Mouse (Mus musculus) hindbrain, embryonic 14.5 days (tissue): ENCODE measurements at regions not wholly inside any gene's neighbourhood (a gene's known extent, or its start where the extent isn't known, plus 50 kb on each side); places are given as distances from the start of the nearest gene placed in this dataset.
"Not testable (repeated sequence)": the region's sequence is repeated elsewhere in the genome, so short reads cannot be mapped to it uniquely, and the experiment has no call there.

Source experiments
- ATAC-seq: fragments of 200-750 bp; cut with Nextera tagmentation; 2 replicates; pipeline ENCODE4 v1.8.0; 2017; ENCODE audit warnings: moderate number of reproducible peaks, mild to moderate bottlenecking, moderate TSS enrichment, moderate library complexity; ENCODE audit not compliant: low FRiP score
- DNase-seq: peaks from one replicate; pipeline ENCODE4 v3.0.0-alpha.2; 2015; ENCODE audit warnings: low spot score
- H3K27ac ChIP-seq: fragments of 300-500 bp; sonication (generic); 2 replicates; pipeline ENCODE4 v1.5.1; 2014; ENCODE audit warnings: mild to moderate bottlenecking, moderate library complexity
- H3K27me3 ChIP-seq: fragments of 300-500 bp; sonication (generic); 2 replicates; pipeline ENCODE4 v1.6.1; 2014; ENCODE audit warnings: mild to moderate bottlenecking, low read length, mixed read lengths; ENCODE audit not compliant: control insufficient read depth, insufficient read depth
- H3K36me3 ChIP-seq: fragments of 300-500 bp; sonication (generic); replicated peaks from 2 replicates; pipeline ENCODE4 v1.6.1; 2014; ENCODE audit not compliant: control insufficient read depth, insufficient read depth
- H3K4me1 ChIP-seq: fragments of 300-500 bp; sonication (generic); replicated peaks from 2 replicates; pipeline ENCODE4 v1.6.1; 2014; ENCODE audit warnings: antibody characterized with exemption, low read length, mixed read lengths; ENCODE audit not compliant: control insufficient read depth, insufficient read depth
- H3K4me2 ChIP-seq: fragments of 300-500 bp; sonication (generic); replicated peaks from 2 replicates; pipeline ENCODE4 v1.6.1; 2014; ENCODE audit warnings: mild to moderate bottlenecking, moderate library complexity
- H3K4me3 ChIP-seq: fragments of 300-500 bp; sonication (generic); replicated peaks from 2 replicates; pipeline ENCODE4 v1.5.1; 2014; ENCODE audit warnings: mild to moderate bottlenecking, low read length
- H3K9ac ChIP-seq: fragments of 300-500 bp; sonication (generic); 2 replicates; pipeline ENCODE4 v1.6.1; 2014
- H3K9me3 ChIP-seq: fragments of 300-500 bp; sonication (generic); 2 replicates; pipeline ENCODE4 v1.6.1; 2016; ENCODE audit warnings: low read length; ENCODE audit not compliant: control insufficient read depth
- WGBS: fragments of 180-500 bp; shearing (Covaris S2); extraction: QIAGEN DNeasy Blood & Tissue Kit; methylation state at CpG from one replicate; pipeline ENCODE4 v1.1.7; 2014; 5-methylcytosine and 5-hydroxymethylcytosine counted together

GRCm38 (mm10) chr17:66206074-66206473 lies 82.8 kb downstream of the Ddx11 start:
- H3K27me3 ChIP-seq: no peaks in the 10 kb centered on the region
- no peak overlapping the region for H3K9ac ChIP-seq
- H3K4me3 ChIP-seq: no peak overlapping the region
- no peak overlapping the region for H3K4me2 ChIP-seq
- ATAC-seq (no peak), DNase-seq (no peak)
- H3K36me3 ChIP-seq: no peaks in the 10 kb centered on the region
- no peak overlapping the region for H3K27ac ChIP-seq
- 95% methylated on average over 2 of the region's 2 CpGs for WGBS
- H3K9me3 ChIP-seq: no peaks in the 10 kb centered on the region
- no peaks in the 10 kb centered on the region for H3K4me1 ChIP-seq

DNA sequence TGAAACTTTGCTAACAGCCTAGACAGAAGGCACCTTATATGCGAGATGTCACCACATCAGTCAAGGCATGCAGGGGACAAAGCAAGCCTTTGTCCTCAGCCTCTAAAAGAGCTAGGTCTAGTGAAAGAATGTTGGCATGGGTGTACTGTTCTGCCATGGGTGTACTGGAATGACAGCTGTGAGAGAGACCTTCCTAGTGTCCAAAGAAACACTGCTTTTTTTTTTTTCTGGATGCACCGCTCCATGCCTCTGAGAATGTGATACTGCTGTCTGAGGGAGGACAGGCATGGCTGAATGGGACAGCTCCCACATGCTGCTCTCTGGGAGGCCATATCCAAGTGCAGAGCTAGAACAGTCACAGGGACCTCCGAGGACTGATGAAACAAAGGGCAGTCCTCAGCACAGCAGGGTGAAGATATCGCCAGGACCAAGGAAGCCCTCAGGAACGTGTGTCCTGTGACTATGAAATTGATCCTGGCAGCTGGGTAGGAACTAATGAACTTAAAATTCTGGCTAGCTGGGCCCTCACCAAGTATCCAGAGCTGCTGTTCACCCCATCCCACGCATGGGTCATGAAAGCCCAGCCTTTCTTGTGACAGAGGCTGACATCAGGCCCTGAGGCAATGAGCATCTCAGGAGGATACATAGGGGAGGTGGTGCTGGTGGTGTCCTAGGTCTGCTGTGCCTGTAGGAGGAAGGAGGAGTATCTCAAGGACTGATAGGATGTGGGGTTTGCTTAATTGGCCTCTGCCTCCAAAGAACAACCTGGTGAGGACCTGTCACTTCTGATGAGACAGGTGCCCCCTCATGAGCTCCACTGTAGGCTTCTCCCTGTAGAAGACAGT lies 84.6 kb downstream of the Ddx11 start:
- H3K4me2 ChIP-seq, ATAC-seq, H3K27me3 ChIP-seq, H3K27ac ChIP-seq, H3K4me3 ChIP-seq, DNase-seq, H3K36me3 ChIP-seq, H3K9ac ChIP-seq, H3K9me3 ChIP-seq, H3K4me1 ChIP-seq: not testable (repeated sequence)
- 62% methylated on average over 6 of the region's 6 CpGs for WGBS

DNA sequence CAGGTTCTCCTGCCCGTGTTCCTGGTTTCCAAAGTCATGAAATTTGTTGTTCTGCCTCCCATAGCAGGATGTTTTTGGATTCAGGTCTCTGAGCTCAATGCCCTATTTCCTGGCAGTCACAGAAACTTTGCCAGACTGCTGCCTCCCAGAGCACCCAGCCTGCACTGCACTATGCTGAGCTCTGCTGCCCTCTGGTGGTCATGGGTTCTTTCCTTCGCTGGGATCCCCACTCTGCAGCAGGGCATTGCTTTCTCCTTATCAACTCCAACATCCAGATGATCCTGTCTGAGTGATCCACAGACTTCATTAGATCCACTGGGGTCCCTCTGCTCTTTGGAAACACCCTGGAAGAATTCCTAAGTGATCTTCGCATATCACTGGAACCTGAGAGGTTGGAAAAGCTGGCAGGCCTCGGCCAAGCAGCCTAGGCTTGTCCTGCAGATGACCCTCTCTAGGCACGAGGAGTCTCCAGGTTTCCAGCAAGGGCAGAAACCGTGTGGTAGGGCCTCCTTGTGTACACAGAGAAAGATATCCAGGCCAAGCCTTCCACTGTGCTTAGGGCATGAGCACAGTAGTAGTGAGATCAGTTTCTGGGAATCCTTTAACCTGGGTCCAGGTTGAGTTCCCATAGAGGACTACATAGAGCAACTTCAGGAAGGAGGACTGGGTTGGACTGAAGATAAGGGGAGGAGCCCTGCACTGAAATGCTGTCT lies 85.6 kb downstream of the Ddx11 start:
- not testable (repeated sequence) for H3K4me2 ChIP-seq, H3K9ac ChIP-seq, H3K36me3 ChIP-seq, H3K4me3 ChIP-seq, H3K27ac ChIP-seq, H3K9me3 ChIP-seq, H3K27me3 ChIP-seq, H3K4me1 ChIP-seq, DNase-seq
- WGBS: 41% methylated on average over 3 of the region's 6 CpGs
- peak; percentile 72; the same call in 1 of the 2 replicates for ATAC-seq

DNA sequence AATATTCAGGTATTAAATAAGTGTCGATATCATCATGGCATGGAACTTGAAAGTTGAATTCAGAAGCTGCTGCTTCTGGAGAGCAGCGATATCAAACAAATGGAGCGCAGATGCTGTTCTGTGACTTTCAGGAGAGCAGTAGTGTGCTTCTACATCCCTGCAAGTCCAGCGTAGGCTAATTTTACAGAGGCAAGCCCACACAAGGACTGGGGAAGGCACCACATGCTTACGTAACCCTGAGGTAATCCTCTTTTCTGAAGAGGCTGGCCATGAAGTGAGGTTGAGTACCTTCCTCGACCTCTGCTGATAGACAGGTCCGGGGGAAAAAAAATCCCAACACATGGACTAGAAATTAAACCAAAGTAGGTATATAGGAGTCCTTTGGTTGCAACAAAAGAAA lies 88.2 kb downstream of the Ddx11 start:
- no peaks in the 10 kb centered on the region for H3K36me3 ChIP-seq
- 87% methylated on average over 7 of the region's 7 CpGs for WGBS
- no peaks in the 10 kb centered on the region for H3K9me3 ChIP-seq
- H3K27me3 ChIP-seq: no peaks in the 10 kb centered on the region
- no peak overlapping the region for H3K4me2 ChIP-seq
- no peak overlapping the region for H3K4me3 ChIP-seq
- ATAC-seq (no peak), DNase-seq (no peak)
- no peak overlapping the region for H3K27ac ChIP-seq
- H3K4me1 ChIP-seq: no peaks in the 10 kb centered on the region
- no peak overlapping the region for H3K9ac ChIP-seq

GRCm38 (mm10) chr17:66212616-66213015 lies 89.3 kb downstream of the Ddx11 start:
- ATAC-seq (no peak), DNase-seq (no peak)
- WGBS: 95% methylated on average over 9 of the region's 9 CpGs
- no peaks in the 10 kb centered on the region for H3K27me3 ChIP-seq
- H3K9me3 ChIP-seq: no peaks in the 10 kb centered on the region
- no peak overlapping the region for H3K4me3 ChIP-seq
- no peaks in the 10 kb centered on the region for H3K36me3 ChIP-seq
- H3K4me2 ChIP-seq: no peak overlapping the region
- no peaks in the 10 kb centered on the region for H3K4me1 ChIP-seq
- H3K27ac ChIP-seq: no peak overlapping the region
- H3K9ac ChIP-seq: no peak overlapping the region

GRCm38 (mm10) chr17:66218321-66218720 lies 95.0 kb downstream of the Ddx11 start:
- Histone ChIP-seq H3K9me3 (no peaks in the 10 kb centered on the region), H3K27me3 (no peaks in the 10 kb centered on the region), H3K36me3 (no peaks in the 10 kb centered on the region), H3K9ac (no peak overlapping the region), H3K4me3 (no peak overlapping the region), H3K27ac (no peak overlapping the region), H3K4me2 (no peak overlapping the region), H3K4me1 (no peaks in the 10 kb centered on the region)
- WGBS: 94% methylated on average over 6 of the region's 6 CpGs
- ATAC-seq: no peak
- no peak for DNase-seq

DNA sequence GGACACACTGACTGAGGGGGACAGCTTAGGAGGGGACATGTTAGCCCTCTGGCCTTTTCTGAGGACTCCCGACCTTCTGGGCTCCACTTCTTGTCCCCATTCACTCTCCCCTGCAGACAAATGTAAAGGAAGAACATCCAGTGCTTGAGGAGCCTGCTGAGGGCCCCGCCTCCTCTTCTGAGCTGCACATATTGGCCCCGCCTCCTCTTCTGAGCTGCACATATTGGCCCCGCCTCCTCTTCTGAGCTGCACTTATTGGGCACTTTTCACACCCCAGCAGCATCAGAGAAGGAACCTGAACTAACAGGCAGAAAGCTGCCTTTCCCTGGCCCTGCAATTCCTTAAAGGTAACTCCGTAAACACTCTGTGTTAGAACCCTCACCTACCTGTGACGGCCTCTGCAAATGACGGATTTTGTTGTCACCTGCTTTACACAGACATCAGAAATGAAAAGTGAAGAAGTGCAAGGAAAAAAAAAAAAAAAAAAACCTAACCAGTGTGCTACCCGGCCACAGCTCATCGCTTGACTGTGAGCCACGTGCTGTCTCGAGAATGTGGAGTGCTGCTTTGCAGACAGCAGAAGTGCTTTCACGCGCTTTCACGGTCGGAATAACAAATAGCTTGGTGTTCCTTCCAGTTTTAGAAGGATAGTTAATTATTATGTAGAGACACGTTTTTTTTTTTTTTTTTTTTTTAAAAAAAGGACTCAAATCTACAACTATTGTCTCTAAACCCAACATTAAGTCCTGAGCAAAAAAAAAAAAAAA lies 96.5 kb downstream of the Ddx11 start:
- H3K36me3 ChIP-seq: no peaks in the 10 kb centered on the region
- no peak for DNase-seq
- no peaks in the 10 kb centered on the region for H3K27me3 ChIP-seq
- no peak for ATAC-seq
- no peaks in the 10 kb centered on the region for H3K9me3 ChIP-seq
- no peaks in the 10 kb centered on the region for H3K4me1 ChIP-seq
- H3K4me3 ChIP-seq: no peak overlapping the region
- no peak overlapping the region for H3K4me2 ChIP-seq
- H3K9ac ChIP-seq: no peak overlapping the region
- 50% methylated on average over 16 of the region's 16 CpGs for WGBS
- H3K27ac ChIP-seq: no peak overlapping the region

DNA sequence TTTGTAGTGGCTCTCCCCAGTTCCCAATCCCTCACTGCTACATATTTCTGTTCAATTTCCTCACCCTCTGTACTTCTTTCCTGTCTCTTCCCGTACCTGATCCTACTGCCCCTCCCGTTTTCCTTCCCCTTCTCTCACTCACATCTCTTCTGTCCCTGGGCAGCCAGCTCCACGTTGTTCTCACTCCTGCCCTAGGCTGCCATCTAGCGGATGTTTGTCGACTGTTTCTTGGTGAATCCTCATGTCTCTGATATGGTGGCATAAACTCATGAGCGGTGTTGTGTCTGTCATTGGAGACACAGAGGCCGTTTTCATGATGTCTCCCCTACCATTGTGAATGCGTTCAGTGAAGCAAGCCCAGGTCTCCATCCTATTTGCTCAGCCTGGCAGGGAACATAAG lies 97.9 kb downstream of the Ddx11 start:
- 0 out of 2 replicates have a peak, but pooled peaks have one; percentile 68 for ATAC-seq
- Histone ChIP-seq H3K27ac (no peak overlapping the region), H3K4me1 (no peaks in the 10 kb centered on the region), H3K27me3 (no peaks in the 10 kb centered on the region), H3K9me3 (no peaks in the 10 kb centered on the region), H3K4me3 (no peak overlapping the region), H3K4me2 (no peak overlapping the region), H3K9ac (no peak overlapping the region), H3K36me3 (no peaks in the 10 kb centered on the region)
- 10% methylated on average over 8 of the region's 8 CpGs for WGBS
- peak; percentile 90 for DNase-seq

DNA sequence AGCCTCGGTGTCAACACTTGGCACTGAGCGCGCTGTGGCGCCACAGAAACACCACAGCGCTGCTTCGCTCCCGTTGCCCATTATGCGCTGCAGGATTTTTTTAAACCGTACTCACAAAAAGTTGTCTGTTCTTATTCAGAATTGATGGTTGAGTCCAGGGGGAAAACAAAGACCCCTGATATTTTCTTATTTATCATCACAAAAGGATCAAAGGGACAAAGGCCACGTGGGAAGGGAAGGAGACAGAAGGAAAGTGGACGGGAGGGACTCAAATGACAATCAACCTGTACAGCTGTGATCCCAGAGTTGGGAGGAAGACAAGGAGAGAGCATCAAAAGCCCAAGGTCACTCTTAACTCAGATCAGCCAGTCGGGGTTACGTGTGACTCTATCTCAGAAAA lies 100.4 kb downstream of the Ddx11 start:
- Histone ChIP-seq H3K9ac (no peak overlapping the region), H3K36me3 (no peaks in the 10 kb centered on the region), H3K27me3 (no peaks in the 10 kb centered on the region), H3K27ac (no peak overlapping the region), H3K4me1 (no peaks in the 10 kb centered on the region), H3K4me3 (no peak overlapping the region), H3K4me2 (no peak overlapping the region), H3K9me3 (no peaks in the 10 kb centered on the region)
- DNase-seq: no peak
- WGBS: 61% methylated on average over 13 of the region's 13 CpGs
- no peak for ATAC-seq
